Mouse (Mus musculus) testis, adult 2 months (tissue): ENCODE data around the gene Atf7. TPM values are rescaled to one million over a fixed set of nuclear protein-coding genes. Genes with fewer than 3 reads are reported as not detected.

Experiments
- H3K27ac ChIP-seq: fragments of 200-500 bp; 2 replicates; pipeline ENCODE4 v1.5.1; 2012; ENCODE audit warnings: low read depth, low read length; ENCODE audit not compliant: control insufficient read depth, insufficient read depth
- H3K27me3 ChIP-seq: fragments of 200-500 bp; 2 replicates; pipeline ENCODE4 v1.6.1; 2012; ENCODE audit warnings: mild to moderate bottlenecking, low read length, moderate library complexity; ENCODE audit not compliant: control insufficient read depth, insufficient read depth
- H3K36me3 ChIP-seq: fragments of 200-500 bp; 2 replicates; pipeline ENCODE4 v1.6.1; 2012; ENCODE audit warnings: mild to moderate bottlenecking, low read length; ENCODE audit not compliant: control insufficient read depth, insufficient read depth
- H3K4me1 ChIP-seq: fragments of 200-500 bp; 2 replicates; pipeline ENCODE4 v1.6.1; 2012; ENCODE audit warnings: low read length; ENCODE audit not compliant: control insufficient read depth, insufficient read depth
- H3K4me3 ChIP-seq: fragments of 200-500 bp; 2 replicates; pipeline ENCODE4 v1.5.1; 2012; ENCODE audit warnings: low read depth, mild to moderate bottlenecking, low read length, moderate library complexity, mixed read lengths; ENCODE audit not compliant: control insufficient read depth
- CTCF ChIP-seq: fragments of 200-500 bp; IDR thresholded peaks from 2 replicates; pipeline ENCODE4 v1.5.1; 2012; ENCODE audit warnings: low read depth, mild to moderate bottlenecking, inconsistent platforms, low read length, moderate library complexity; ENCODE audit not compliant: control insufficient read depth, insufficient read depth, insufficient replicate concordance
- POLR2A ChIP-seq: fragments of 200-500 bp; IDR thresholded peaks from 2 replicates; pipeline ENCODE4 v1.6.1; 2012; ENCODE audit warnings: low read depth, mild to moderate bottlenecking, inconsistent platforms, low read length, moderate library complexity; ENCODE audit not compliant: control insufficient read depth
- polyA plus RNA-seq: library from polyadenylated mRNA; depleted of rRNA; stranded (reverse); fragments of >200 nt; gene quantifications from 2 replicates; pipeline ENCODE4 v1.2.3, GENCODE M21; 2012; rRNA removed

Atf7 gene
- polyA plus RNA-seq, 1 experiment: 42.9 TPM

DNA sequence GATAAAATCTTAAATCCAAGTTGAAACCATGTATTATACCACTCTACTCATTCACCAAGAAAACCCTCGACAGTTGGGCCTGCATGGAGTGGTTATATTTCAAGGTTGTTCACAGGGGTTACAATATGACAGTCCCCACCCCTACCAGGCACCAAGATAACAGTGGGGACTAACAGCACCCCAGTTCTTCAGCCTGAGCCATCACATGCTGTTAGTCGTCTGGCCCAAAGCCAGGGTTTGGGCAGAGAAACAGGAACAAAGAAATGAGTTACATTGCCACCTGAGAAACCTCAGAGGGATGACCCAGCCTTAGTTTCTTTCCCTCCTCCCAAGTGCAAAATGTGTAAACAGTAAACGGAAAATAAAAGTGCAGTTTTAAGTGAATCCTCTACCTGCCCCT is 125.9 kb downstream of the Atf7 start:
- Histone ChIP-seq H3K36me3 (peaks cover 1% of the 10 kb centered on the region; the same call in 1 of the 2 replicates), H3K4me1 (no peaks in the 10 kb centered on the region), H3K27ac (no peak overlapping the region), H3K4me3 (no peak overlapping the region), H3K27me3 (no peaks in the 10 kb centered on the region)
- TF ChIP-seq CTCF (no peak), POLR2A (no peak)

- H3K27me3 ChIP-seq: no peaks in the 10 kb centered on the region
- TF ChIP-seq POLR2A: no peak
- TF ChIP-seq CTCF: no peak
- H3K4me3 ChIP-seq: no peak overlapping the region
- no peaks in the 10 kb centered on the region for H3K4me1 ChIP-seq
- H3K36me3 ChIP-seq: peaks cover 3% of the 10 kb centered on the region
- no peak overlapping the region for H3K27ac ChIP-seq
Observed at GRCm38 (mm10) chr15:102498322-102498721, 126.9 kb downstream of the Atf7 start.

- Histone ChIP-seq H3K36me3 (peaks cover 7% of the 10 kb centered on the region), H3K4me1 (no peaks in the 10 kb centered on the region), H3K27ac (no peak overlapping the region), H3K4me3 (no peak overlapping the region), H3K27me3 (no peaks in the 10 kb centered on the region)
- TF ChIP-seq CTCF (no peak), POLR2A (no peak)
Observed at GRCm38 (mm10) chr15:102487664-102488063, 137.6 kb downstream of the Atf7 start.

GRCm38 (mm10) chr15:102485853-102486252 is 139.4 kb downstream of the Atf7 start:
- Histone ChIP-seq H3K4me1 (no peaks in the 10 kb centered on the region), H3K4me3 (peak overlapping the region; percentile 51), H3K27me3 (no peaks in the 10 kb centered on the region), H3K36me3 (peaks cover 6% of the 10 kb centered on the region), H3K27ac (no peak overlapping the region)
- TF ChIP-seq CTCF: no peak
- no peak for TF ChIP-seq POLR2A

GRCm38 (mm10) chr15:102483136-102483535 is 142.1 kb downstream of the Atf7 start:
- peaks cover 4% of the 10 kb centered on the region for H3K36me3 ChIP-seq
- no peak overlapping the region for H3K4me3 ChIP-seq
- TF ChIP-seq POLR2A (no peak), CTCF (no peak)
- H3K27ac ChIP-seq: no peak overlapping the region
- no peaks in the 10 kb centered on the region for H3K27me3 ChIP-seq
- no peaks in the 10 kb centered on the region for H3K4me1 ChIP-seq

Other genes with a start within 250 kb of the Atf7 start
- gene Sp1, start 219.3 kb downstream of the Atf7 start, polyA plus RNA-seq: 17.0 and 18.5 TPM in 2 replicates
- 131 and 168 TPM in 2 replicates for gene Amhr2, start 180.1 kb downstream of the Atf7 start, polyA plus RNA-seq
- 18.5 and 19.7 TPM in 2 replicates for gene Prr13, start 166.4 kb downstream of the Atf7 start, polyA plus RNA-seq
- gene Pcbp2, start 154.9 kb downstream of the Atf7 start, polyA plus RNA-seq: 1,040 and 1,129 TPM in 2 replicates
- gene Gm10337, start 121.7 kb downstream of the Atf7 start, polyA plus RNA-seq: not detected in 2 replicates
- 7.0 and 7.8 TPM in 2 replicates for gene Map3k12, start 108.4 kb downstream of the Atf7 start, polyA plus RNA-seq
- gene Tarbp2, start 107.3 kb downstream of the Atf7 start, polyA plus RNA-seq: 335 and 372 TPM in 2 replicates
- 0.67 and 0.77 TPM in 2 replicates for gene Npff, start 100.5 kb downstream of the Atf7 start, polyA plus RNA-seq
- 0.68 TPM in 1 of 2 replicates, not detected in the other for gene Gm28047, start 397 bp downstream of the Atf7 start, polyA plus RNA-seq
- gene Atp5g2, start 46.9 kb upstream of the Atf7 start, polyA plus RNA-seq: 53.6 and 70.7 TPM in 2 replicates
- gene Calcoco1, start 96.7 kb upstream of the Atf7 start, polyA plus RNA-seq: 18.0 and 20.1 TPM in 2 replicates